Mouse (Mus musculus) heart, postnatal 0 days (tissue): ENCODE data around the gene Ten1.

Experiments
- CTCF ChIP-seq: IDR thresholded peaks from 2 replicates; pipeline ENCODE4 v1.5.1; 2016; ENCODE audit warnings: antibody characterized with exemption, control low read depth, low read depth
- EP300 ChIP-seq: IDR thresholded peaks from 2 replicates; pipeline ENCODE4 v1.6.1; 2016; ENCODE audit warnings: antibody characterized with exemption, low read depth

- no peak for TF ChIP-seq EP300
- TF ChIP-seq CTCF: no peak
Observed at GRCm38 (mm10) chr11:116203150-116203549, 4.5 kb downstream of the Ten1 start.
